Mouse (Mus musculus) ovary, postnatal 36 days (tissue): ENCODE measurements around the gene Gga3.

Experiments
- DNase-seq: peaks from one replicate; pipeline ENCODE4 v3.0.0; 2022; ENCODE audit warnings: low spot score, mixed read lengths

Gene Gga3

GRCm38 (mm10) chr11:115612059-115612409 is 8.2 kb upstream of the Gga3 start:
- peak; percentile 81 for DNase-seq

GRCm38 (mm10) chr11:115611173-115611572 is 7.3 kb upstream of the Gga3 start:
- no peak for DNase-seq

GRCm38 (mm10) chr11:115609576-115609975 is 5.7 kb upstream of the Gga3 start:
- no peak for DNase-seq

- no peak for DNase-seq
Observed at GRCm38 (mm10) chr11:115608421-115609399, 4.9 kb upstream of the Gga3 start.

- DNase-seq: no peak
Observed at GRCm38 (mm10) chr11:115606733-115607132, 2.9 kb upstream of the Gga3 start.

GRCm38 (mm10) chr11:115604304-115604696 is 449 bp upstream of the Gga3 start:
- no peak for DNase-seq

GRCm38 (mm10) chr11:115603128-115603475 is 749 bp downstream of the Gga3 start:
- no peak for DNase-seq

- no peak for DNase-seq
Observed at GRCm38 (mm10) chr11:115601174-115601573, 2.7 kb downstream of the Gga3 start.

GRCm38 (mm10) chr11:115600743-115601142 is 3.1 kb downstream of the Gga3 start:
- DNase-seq: no peak

- no peak for DNase-seq
Observed at GRCm38 (mm10) chr11:115599722-115600121, 4.1 kb downstream of the Gga3 start.

GRCm38 (mm10) chr11:115598309-115598708 is 5.5 kb downstream of the Gga3 start:
- no peak for DNase-seq

GRCm38 (mm10) chr11:115595209-115595608 is 8.6 kb downstream of the Gga3 start:
- DNase-seq: no peak

GRCm38 (mm10) chr11:115590526-115591075 is 13.2 kb downstream of the Gga3 start:
- no peak for DNase-seq

- DNase-seq: no peak
Observed at GRCm38 (mm10) chr11:115587984-115588383, 15.9 kb downstream of the Gga3 start.

- no peak for DNase-seq
Observed at GRCm38 (mm10) chr11:115586403-115586802, 17.4 kb downstream of the Gga3 start.

GRCm38 (mm10) chr11:115585573-115586100 is 18.2 kb downstream of the Gga3 start:
- no peak for DNase-seq

- DNase-seq: no peak
Observed at GRCm38 (mm10) chr11:115584376-115585073, 19.3 kb downstream of the Gga3 start.

GRCm38 (mm10) chr11:115582913-115583606 is 20.8 kb downstream of the Gga3 start:
- DNase-seq: no peak

GRCm38 (mm10) chr11:115579080-115579479 is 24.8 kb downstream of the Gga3 start:
- DNase-seq: no peak

- DNase-seq: no peak
Observed at GRCm38 (mm10) chr11:115564961-115565360, 38.9 kb downstream of the Gga3 start.

GRCm38 (mm10) chr11:115564064-115564809 is 39.6 kb downstream of the Gga3 start, which contains the start of gene Nup85:
Nup85 (plus strand) TSS chr11:115564434.
- DNase-seq: peak; percentile 97
